Mouse (Mus musculus): Measurements from ENCODE around the gene B3gnt2. TPM values are rescaled to one million over a fixed set of nuclear protein-coding genes. Genes with fewer than 3 reads are reported as not detected.

Gene B3gnt2
- total and polyA plus RNA-seq, 3 experiments, result 36.8 to 66.4 TPM; not detected in 1

DNA sequence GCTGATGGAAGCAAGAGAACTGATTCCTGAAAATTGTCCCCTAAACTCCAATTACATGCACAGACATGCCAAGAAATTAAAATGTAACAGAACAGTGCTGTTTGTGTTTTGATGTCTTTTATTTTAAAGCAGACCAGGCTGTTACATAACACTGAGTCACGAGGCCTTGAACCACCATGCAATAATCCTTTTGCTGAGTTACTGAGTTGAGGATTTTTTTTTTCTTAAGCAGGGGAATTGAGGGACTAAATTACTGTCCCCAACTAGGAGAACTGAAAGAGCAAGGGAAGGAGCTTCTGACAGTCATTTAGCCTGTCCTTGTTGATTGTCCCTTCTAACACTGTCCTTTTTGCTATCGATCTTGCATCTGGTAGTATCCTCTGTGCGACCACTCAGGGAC is 76.3 kb downstream of the B3gnt2 start:
- DNase-seq (ENCODE audit: low read depth, low spot score), result no peak
- peak overlapping the region; percentile 54 for H3K9ac ChIP-seq (ENCODE audit: control insufficient read depth, low read depth, low read length, poor library complexity, severe bottlenecking)
- peaks cover 0 to 10% of the 10 kb centered on the region in 2 experiments for H3K36me3 ChIP-seq (ENCODE audit: control insufficient read depth in 1 of 2, insufficient read depth in 2 of 2, low read length in 2 of 2)
- TF ChIP-seq ZNF384 (IDR thresholded peaks at IDR 0.05; ENCODE audit: low read depth, low read length) (peak; percentile 55), MAX (IDR thresholded peaks at IDR 0.05; ENCODE audit: low read length) (no peak), SIN3A (IDR thresholded peaks at IDR 0.05; ENCODE audit: low read length) (0 out of 2 replicates have a peak, but pooled peaks have one; percentile 12)
- H3K79me2 ChIP-seq (ENCODE audit: control insufficient read depth, insufficient read depth, low read length, poor library complexity), result peaks cover 32% of the 10 kb centered on the region
- no peaks in the 10 kb centered on the region for H3K9me3 ChIP-seq (replicated peaks; ENCODE audit: insufficient read depth, low read length)
- peak overlapping the region; percentile 51 to 88 for H3K4me3 ChIP-seq (ENCODE audit: control insufficient read depth in 1 of 2, insufficient read depth in 1 of 2, low read depth in 2 of 2, low read length in 2 of 2)
- peak overlapping the region; percentile 29; the same call in 1 of the 2 replicates for H3K27ac ChIP-seq (ENCODE audit: control insufficient read depth, low read depth, low read length)
- H3K27me3 ChIP-seq (ENCODE audit: control insufficient read depth in 1 of 2, insufficient read depth in 2 of 2, low read length in 2 of 2), result no peaks in the 10 kb centered on the region
- H3K4me1 ChIP-seq (ENCODE audit: control insufficient read depth in 1 of 2, insufficient read depth in 2 of 2, low read length in 2 of 2), result peaks cover 2 to 23% of the 10 kb centered on the region in 2 experiments; a peak in 3 of 4 replicates

- peaks cover 2 to 26% of the 10 kb centered on the region in 2 experiments; a peak in 3 of 4 replicates for H3K4me1 ChIP-seq (ENCODE audit: control insufficient read depth in 1 of 2, insufficient read depth in 2 of 2, low read length in 2 of 2)
- no peak overlapping the region for H3K9ac ChIP-seq (ENCODE audit: control insufficient read depth, low read depth, low read length, poor library complexity, severe bottlenecking)
- H3K79me2 ChIP-seq (ENCODE audit: control insufficient read depth, insufficient read depth, low read length, poor library complexity), result peaks cover 32% of the 10 kb centered on the region
- no peaks in the 10 kb centered on the region for H3K27me3 ChIP-seq (ENCODE audit: control insufficient read depth in 1 of 2, insufficient read depth in 2 of 2, low read length in 2 of 2)
- no peaks in the 10 kb centered on the region for H3K9me3 ChIP-seq (replicated peaks; ENCODE audit: insufficient read depth, low read length)
- no peak overlapping the region for H3K4me3 ChIP-seq (ENCODE audit: control insufficient read depth in 1 of 2, insufficient read depth in 1 of 2, low read depth in 2 of 2, low read length in 2 of 2)
- no peak overlapping the region for H3K27ac ChIP-seq (ENCODE audit: control insufficient read depth, low read depth, low read length)
- H3K36me3 ChIP-seq (ENCODE audit: control insufficient read depth in 1 of 2, insufficient read depth in 2 of 2, low read length in 2 of 2), result peaks cover 0 to 10% of the 10 kb centered on the region in 2 experiments
- TF ChIP-seq POLR2A (IDR thresholded peaks at IDR 0.05; ENCODE audit: control insufficient read depth in 1 of 2, insufficient read depth in 1 of 2, low read depth in 1 of 2, low read length in 2 of 2, poor library complexity in 1 of 2) (peak in 1 of 2 experiments; percentile 20; a peak in 1 of 4 replicates), NELFE (IDR thresholded peaks at IDR 0.05; ENCODE audit: low read depth, low read length) (0 out of 2 replicates have a peak, but pooled peaks have one; percentile 23), ELF1 (IDR thresholded peaks at IDR 0.05; ENCODE audit: low read depth, low read length) (peak; percentile 25; the same call in 1 of the 2 replicates), ETS1 (IDR thresholded peaks at IDR 0.05; ENCODE audit: low read depth, low read length) (peak; percentile 83), MXI1 (IDR thresholded peaks at IDR 0.05; ENCODE audit: low read depth, low read length) (peak; percentile 70), SIN3A (IDR thresholded peaks at IDR 0.05; ENCODE audit: low read length) (peak; percentile 79), ZC3H11A (IDR thresholded peaks at IDR 0.05; ENCODE audit: low read depth, low read length) (no peak), USF2 (IDR thresholded peaks at IDR 0.05; ENCODE audit: borderline replicate concordance in 1 of 2, insufficient read depth in 1 of 2, low read depth in 1 of 2, low read length in 2 of 2) (no peak), HCFC1 (IDR thresholded peaks at IDR 0.05; ENCODE audit: low read depth, low read length) (0 out of 2 replicates have a peak, but pooled peaks have one; percentile 30), GABPA (IDR thresholded peaks at IDR 0.05; ENCODE audit: low read depth, low read length) (no peak), MAX (IDR thresholded peaks at IDR 0.05; ENCODE audit: low read length) (peak; percentile 55; the same call in 1 of the 2 replicates), MYC (IDR thresholded peaks at IDR 0.05; ENCODE audit: low read depth, low read length) (peak; percentile 57; the same call in 1 of the 2 replicates), BHLHE40 (IDR thresholded peaks at IDR 0.05; ENCODE audit: borderline replicate concordance, low read depth, low read length) (no peak)
- peak; percentile 64 for DNase-seq (ENCODE audit: low read depth, low spot score)
Observed at GRCm38 (mm10) chr11:22782705-22783124, 78.0 kb downstream of the B3gnt2 start.
